Mouse (Mus musculus) right cerebral cortex, adult 18-20 months (tissue): Measurements from ENCODE around the gene Washc2.
"Not testable (repeated sequence)": the region's sequence is repeated elsewhere in the genome, so short reads cannot be mapped to it uniquely, and the experiment has no call there.

ENCODE experiments used
- DNase-seq: peaks from one replicate; pipeline ENCODE4 v3.0.0; 2022; ENCODE audit warnings: mixed read lengths

The Washc2 gene

GRCm38 (mm10) chr6:116207729-116208534 is at the start of gene Washc2:
TSS of gene Washc2 (plus strand) at chr6:116208038.
- DNase-seq, result peak; percentile 96

DNA sequence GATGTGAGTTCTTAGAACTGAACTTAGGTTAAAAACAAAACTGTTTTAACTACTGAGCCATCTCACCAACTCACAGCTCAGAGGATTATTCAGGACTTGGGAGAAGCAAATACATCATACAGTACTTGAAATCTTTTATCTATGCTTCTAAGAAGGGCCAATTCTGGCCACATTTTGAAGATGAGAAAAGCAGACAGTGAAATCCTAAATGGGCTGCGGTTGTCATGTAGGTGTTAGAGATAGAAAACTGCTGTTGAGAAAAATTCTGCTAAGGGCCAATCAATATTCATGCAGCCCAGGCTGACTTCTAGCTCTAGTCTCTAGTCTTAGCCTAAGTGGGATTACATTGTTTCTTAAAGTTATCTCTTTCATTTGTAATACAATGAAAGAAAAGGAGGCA is 41.5 kb upstream of the Washc2 start:
- DNase-seq, result no peak

DNA sequence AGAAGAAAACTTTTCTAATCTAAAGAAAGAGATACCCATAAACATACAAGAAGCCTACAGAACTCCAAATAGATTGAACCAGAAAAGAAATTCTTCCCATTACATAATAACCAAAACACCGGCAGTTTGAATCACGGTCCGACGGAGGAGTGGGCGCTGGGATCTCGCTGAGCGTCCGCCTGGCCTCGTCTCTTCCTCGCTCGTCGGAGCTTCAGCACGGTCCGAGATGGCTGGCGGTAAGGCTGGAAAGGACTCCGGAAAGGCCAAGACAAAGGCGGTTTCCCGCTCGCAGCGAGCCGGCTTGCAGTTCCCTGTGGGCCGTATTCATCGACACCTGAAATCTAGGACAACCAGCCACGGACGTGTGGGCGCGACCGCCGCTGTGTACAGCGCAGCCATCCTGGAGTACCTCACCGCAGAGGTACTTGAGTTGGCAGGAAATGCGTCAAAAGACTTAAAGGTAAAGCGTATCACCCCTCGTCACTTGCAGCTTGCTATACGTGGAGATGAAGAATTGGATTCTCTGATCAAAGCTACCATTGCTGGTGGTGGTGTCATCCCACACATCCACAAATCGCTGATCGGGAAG is 34.2 kb upstream of the Washc2 start:
- DNase-seq, result not testable (repeated sequence)

DNA sequence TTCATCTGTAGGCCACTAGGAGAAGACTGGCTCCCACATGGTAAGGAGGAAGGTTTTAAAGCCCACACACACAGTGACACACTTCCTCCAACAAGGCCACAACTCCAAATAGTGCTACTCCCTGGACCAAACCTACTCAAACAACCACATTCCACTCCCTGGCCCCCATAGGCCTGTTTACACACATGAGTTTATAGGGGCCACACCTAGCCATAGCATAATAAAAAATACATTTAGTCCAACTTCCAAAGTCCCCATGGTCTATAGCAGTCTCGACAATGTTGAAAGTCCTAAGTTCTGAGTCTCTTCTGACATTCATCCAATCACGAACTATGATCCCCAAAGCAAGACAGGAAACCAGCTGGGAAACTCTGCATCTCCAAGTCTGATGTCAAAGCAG is 29.5 kb upstream of the Washc2 start:
- DNase-seq, result no peak

GRCm38 (mm10) chr6:116180731-116181130 is 27.1 kb upstream of the Washc2 start:
- no peak for DNase-seq

GRCm38 (mm10) chr6:116183509-116183908 is 24.3 kb upstream of the Washc2 start:
- no peak for DNase-seq

DNA sequence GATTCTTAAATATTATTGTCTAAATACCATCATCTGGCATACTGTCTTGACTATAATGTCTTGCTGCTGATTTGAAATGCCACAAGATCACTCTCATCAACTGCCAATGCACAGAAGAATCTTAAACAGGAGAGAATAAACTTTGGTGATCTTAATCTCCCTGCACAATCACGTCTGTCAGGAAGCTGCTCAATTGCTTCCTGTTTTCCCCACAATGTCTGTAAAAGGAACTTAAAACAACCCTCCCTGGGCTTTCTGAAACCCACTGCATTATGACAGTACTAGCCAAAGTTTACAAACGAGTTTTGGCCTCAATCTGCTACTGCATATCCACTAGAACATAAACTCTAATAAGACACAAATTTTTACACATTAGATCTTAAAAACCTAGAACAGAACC is 21.4 kb upstream of the Washc2 start:
- no peak for DNase-seq

DNA sequence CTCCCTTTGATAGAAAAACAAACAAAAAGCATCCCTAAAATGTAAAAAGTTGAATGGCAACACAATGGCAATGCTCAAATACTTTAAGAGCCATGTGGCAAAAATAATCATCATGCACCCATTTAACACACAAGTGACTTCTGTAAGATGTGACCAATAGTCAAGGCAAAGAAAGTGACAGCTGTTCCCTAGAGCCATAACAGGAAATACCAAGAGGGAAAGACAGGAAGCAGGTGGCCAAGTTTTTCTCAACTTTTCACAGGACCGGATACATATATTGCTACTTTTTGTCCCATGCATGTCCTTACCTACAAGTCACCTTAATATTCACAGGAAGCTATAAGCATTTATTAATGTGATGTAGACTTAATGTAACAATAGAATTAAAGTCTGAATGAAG is 18.4 kb upstream of the Washc2 start:
- no peak for DNase-seq

DNA sequence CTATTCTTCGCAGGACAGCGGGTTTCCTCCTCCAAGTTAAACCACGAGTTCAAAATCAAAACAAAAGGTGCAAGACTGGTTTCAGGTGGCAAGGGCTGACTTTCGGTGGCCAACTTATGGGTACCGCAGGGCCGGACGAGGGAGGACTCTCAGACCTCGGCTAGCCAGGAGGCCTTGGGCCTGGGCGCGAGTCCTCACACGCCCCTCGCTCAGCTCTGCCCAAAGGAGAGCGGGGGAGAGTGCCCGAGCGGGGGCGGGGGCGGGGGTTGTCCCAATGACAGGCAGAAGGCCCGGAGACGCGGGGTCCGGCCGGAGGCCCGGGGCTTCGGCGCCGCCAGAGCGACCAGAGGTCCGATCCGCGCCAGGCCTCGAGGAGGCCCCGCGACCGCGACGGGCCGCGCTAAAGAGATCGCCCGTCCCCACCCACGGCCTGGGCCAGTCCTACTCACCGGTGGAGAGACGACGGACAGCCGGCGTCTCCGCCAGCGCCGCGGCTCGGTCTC is 15.0 kb upstream of the Washc2 start:
- DNase-seq, result no peak

DNA sequence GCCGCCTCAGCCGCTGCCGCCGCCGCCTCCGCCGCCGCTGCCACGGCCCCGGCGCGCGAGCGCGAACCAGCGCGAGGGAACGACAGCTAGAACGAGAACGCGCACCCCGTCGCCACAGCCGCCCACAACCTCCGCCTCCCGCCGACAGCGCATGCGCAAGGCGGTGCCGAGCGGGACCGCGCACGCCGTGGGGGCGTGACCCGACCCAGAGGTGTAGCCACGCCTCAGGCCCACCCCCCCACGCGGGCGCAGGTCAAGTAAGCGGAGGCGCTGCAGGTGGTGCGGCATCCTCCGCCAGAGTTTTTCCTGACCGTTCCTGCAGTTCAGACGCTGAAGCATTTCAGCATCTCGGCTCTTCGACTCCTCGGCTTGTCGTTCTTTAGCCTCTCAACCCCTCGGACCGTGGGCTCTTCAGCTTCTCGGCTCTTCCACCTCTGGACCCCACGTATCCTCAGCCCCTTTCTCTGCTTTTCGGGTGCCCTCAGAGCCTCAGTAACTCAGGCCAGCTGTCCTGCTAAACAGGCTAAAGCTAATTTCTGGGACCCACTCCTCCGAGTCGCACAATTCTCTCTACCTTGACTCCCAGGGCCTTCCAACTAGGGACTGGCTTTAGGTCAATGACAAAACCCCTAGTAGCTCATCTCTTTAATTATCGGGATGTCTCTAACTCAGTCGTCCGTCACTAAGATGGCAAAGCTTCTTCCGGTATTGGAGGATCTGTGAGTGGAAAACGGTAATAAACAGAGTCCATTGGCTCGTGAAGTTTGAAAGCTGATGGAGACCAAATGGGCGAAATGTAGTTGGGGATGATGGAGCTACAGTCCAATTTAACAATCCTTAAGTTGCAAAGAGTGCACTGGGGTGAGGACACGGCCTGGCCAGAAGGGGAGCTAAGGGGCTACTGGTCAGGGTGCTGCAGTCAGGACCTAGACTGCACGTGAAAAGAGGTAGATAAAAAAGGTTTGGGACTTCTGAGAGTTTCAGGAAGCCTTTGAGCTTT is 14.1 kb upstream of the Washc2 start, which contains the start of gene Tmcc1:
Tmcc1 (minus strand) TSS at position 93 of the 1,000 bp plus-strand sequence.
- DNase-seq, result peak; percentile 99

DNA sequence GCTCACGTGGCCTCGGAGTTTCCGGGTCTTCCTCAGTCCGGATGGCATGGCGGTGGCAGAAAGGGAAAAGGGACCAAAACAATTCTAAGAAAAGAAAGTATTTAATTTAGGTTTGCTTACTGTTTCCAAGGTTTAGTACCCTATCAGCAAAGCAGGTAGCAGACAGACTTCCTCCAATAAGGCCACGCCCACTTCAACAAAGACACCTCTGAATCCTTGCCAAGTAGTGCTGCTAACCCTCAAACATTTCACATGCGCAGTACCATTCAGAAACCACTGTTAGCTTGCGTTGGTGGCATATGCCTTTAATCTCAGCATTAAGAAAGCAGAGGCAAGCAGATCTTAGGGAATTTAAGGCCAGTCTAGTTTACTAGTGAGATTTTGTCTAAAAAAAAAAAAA is 12.0 kb upstream of the Washc2 start:
- DNase-seq, result no peak

DNA sequence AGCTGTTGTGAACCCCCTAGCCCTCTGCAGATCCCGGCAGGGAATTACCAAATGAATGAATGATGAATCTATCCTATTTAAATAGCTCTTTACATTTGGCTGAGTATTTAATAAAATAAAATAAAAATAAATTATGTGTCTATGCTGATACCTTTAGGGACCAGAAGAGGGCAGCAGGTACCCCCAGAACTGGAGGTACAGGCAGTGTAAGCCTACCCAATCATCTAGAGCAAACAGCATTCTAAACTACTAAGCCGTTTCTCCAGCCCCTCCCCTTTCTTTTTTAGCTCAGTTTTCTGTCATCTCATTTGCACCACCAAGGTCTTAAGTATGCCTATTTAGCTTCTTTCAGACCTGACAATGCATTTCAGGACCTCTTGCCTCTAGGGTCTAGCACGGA is 9.7 kb upstream of the Washc2 start:
- no peak for DNase-seq

DNA sequence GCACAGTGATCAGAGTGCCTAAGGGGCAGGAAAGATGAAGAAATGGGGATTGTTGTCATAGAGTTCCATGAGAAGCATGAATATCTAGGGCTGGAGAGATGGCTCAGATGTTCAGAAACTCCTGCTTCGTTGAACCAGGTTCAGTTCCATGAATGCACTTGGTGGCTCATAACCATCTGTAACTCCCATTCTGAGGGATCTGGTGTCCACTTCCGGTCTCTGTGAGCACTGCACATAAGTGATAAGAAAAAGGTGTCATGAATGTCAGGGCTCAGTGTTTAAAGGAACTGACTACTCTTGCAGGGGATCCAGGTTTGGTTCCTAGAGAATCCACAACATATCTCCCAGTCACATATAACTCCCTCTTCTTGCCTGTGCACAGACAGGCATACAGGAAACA is 8.2 kb upstream of the Washc2 start:
- no peak for DNase-seq

DNA sequence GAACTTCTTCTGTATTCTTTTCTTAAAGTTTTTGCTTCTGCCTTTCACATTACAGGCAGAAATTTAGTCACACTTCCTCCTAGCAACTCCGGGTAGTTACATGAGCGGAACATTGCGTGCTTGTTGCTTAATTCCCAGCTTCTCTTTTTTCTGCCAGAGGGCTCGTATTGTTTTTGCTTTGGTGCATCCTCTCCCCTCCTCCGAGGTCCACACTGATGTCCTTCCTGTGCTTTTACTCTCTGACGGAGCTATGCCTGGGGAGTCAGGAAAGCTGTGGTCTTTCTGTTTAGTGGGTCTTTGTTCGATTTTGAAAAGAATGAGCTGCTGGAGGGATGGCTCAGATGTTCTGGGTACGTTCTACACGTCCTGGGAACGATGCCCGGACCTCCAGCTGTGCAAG is 19.9 kb downstream of the Washc2 start:
- DNase-seq, result no peak

GRCm38 (mm10) chr6:116228785-116229525 is 21.1 kb downstream of the Washc2 start:
- DNase-seq, result peak; percentile 79

DNA sequence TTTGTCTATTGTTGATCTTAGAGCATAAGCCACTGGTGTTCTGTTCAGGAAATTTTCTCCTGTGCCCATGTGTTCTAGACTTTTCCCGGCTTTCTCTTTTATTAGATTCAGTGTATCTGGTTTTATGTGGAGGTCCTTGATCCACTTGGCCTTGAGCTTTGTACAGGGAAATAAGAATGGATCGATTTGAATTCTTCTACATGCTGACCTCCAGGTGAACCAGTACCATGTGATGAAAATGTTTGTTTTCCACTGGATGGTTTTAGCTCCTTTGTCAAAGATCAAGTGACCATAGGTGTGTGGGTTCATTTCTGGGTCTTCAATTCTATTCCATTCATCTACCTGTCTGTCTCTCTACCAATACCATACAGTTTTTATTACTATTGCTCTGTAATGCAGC is 27.0 kb downstream of the Washc2 start:
- not testable (repeated sequence) for DNase-seq

DNA sequence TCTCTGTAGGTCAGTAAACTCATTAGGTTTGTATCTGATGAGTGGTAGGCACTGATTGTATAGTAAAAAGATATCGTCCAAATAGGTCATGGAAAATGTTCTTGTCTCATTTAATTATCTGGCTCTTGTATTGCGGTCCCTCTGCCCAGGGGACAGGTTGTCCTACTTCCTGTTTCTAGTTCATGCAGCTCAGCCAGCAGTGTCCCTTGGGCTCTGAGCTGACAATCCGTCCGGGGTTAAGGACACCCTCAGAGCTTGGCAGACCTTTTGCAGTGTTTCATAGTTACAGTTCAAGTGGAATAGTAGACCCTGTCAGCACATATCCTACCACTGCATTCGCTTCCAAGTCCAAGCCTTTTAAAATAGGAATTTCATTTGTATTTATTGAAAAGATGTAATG is 27.5 kb downstream of the Washc2 start:
- DNase-seq, result no peak

DNA sequence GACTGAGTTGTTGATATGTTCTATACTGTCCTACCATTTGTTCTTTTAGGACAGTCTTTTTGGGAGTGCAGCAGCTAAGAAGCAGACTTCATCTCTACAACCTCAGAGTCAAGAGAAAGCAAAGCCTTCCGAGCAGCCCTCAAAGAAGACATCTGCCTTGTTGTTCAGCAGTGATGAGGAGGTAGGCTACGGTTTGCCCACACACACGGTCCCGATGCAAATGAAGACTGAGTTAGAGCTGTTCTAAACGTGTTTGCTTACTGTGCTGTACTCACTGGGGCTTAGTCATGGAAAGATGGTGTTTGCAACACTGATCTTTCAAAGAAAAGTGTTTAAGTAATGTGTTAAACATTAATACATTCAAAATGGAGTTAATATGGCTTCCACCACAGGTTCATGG is 30.2 kb downstream of the Washc2 start:
- no peak for DNase-seq

DNA sequence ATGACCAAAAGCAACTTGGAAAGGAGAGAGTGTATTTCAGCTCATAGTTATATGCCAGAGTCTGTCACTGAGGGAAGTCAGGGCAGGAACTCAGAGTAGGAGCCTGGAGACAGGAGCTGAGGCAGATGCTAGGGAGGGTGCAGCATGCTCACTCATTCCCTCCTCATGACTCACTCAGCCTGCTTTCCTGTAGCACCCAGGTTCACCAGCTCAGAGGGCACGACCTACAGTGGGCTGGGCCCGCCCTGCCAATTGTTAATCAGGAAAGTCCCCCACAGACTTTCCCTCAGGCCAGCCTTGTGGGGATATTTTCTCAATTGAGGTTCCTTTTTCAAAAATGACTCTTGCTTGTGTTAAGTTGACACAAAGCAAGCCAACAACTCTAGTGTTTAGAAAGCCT is 32.5 kb downstream of the Washc2 start:
- no peak for DNase-seq

- no peak for DNase-seq
Observed at GRCm38 (mm10) chr6:116259649-116260048, 51.8 kb downstream of the Washc2 start.

GRCm38 (mm10) chr6:116260481-116260880 is 52.6 kb downstream of the Washc2 start:
- DNase-seq, result no peak

DNA sequence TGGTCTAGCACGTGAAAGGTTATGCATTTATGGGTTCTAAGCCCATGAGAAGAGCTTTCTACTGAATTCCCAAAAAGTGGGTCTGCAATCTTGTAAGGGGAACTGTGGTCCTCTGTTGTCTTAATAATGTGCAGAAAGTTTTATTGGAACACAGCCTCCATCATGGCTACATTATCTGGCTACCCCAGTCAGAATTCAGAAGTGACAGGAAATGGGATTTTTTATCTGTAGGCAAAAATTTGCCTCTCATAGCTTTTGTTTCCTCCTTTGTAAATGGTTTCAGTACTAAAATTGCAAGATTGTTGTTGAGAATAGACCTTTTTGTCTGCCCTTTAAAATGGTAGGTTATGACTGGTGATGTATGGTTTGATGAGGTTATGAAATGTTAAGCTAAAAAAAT is 55.0 kb downstream of the Washc2 start:
- no peak for DNase-seq
